Mouse (Mus musculus) adrenal gland (tissue): ENCODE data around the gene Rnf215.
"Not testable (repeated sequence)": the region's sequence is repeated elsewhere in the genome, so short reads cannot be mapped to it uniquely, and the experiment has no call there.

Experiments used
- intact Hi-C: fragments of 180-260 bp; cut with DNase I; formaldehyde crosslinking; loops from one replicate; pipeline ENCODE4 v1.15.1; 2025

The Rnf215 gene

GRCm38 (mm10) chr11:4112861-4113260 is 22.1 kb upstream of the Rnf215 start:
- intact Hi-C loops: no loop called here

- intact Hi-C loops: no loop called here
These were observed 21.5 kb upstream of the Rnf215 start for GRCm38 (mm10) chr11:4113496-4113895.

- intact Hi-C loops: no loop called here
These were observed 21.0 kb upstream of the Rnf215 start for GRCm38 (mm10) chr11:4113970-4114369.

GRCm38 (mm10) chr11:4114541-4114940 is 20.5 kb upstream of the Rnf215 start:
- intact Hi-C loops: not testable (repeated sequence)

GRCm38 (mm10) chr11:4115407-4115806 is 19.6 kb upstream of the Rnf215 start:
- intact Hi-C loops: no loop called here

DNA sequence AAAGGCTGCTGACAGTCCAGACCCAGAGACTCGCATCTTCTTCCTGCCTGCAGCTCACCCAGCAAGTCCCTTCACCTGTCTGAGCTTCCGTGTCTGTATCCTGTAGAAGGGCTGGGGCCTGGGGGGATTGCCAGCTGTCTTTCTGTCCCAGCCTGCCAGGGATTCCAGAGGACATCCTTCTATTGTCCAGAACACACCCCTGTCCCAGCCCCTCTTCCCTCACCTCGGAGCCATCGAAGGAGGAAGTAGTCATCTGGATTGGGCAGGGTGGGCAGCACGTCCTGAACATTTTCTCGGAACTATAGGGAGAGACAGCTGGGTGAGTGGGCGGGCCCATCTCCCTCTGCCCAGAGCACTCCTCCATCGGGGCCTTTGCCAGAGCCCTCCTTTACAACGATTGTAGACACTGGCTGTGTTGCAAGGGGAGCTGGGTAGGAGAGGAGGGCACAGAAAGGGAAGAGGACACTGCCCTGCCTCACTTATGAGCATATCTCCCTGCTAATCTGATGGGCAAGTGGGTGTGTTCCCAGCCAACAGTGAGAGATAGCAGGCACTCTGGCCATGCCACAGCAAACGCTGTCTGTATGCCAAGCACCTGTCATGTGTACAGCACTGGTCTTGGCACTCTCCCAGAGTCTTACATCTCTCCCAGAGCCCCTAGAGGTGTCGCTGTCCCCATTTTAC is 18.4 kb upstream of the Rnf215 start:
- intact Hi-C loops: no loop called here

- intact Hi-C loops: no loop called here
These were observed 17.5 kb upstream of the Rnf215 start for GRCm38 (mm10) chr11:4117372-4118071.

DNA sequence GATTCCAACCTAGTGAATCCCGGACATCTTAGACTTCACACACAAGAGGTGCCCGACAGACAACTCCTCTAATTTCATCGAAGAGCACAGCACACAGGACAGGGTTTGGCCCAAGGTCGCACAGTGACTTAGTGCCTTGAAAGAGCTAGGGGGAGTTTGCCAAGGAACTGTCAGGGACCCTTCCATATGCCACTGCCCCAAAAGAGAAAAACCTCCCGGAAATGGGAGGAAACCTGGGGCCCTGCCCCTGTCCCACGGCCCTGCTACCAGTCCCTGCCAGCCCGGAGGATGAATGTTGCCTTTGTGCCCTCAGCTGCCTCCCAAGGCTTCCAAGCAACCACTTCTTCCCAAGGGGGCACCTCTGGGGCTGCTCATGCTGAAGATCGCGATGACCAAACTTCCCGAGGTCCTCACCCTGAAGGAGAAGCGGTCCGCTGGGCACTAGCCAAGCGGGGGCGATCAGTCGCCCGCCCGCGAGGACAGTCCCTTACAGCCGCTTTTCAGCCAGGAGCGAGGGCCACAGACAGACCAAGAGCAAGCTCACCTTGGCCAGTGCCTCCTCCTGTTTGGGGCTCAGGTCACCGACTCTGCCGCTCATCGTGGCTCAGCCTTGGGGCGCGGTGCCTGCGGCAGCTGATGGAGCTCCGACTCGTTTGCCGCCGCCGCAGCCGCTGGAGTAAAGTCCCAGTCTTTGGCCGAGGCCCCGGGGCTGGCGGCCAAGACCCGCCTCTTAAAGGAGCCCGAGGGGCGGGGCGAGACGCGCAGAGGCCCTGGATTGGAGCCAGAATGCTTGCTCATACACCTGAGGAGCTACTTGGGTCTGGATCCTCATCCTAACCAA is 16.7 kb upstream of the Rnf215 start:
- intact Hi-C loops: no loop called here

DNA sequence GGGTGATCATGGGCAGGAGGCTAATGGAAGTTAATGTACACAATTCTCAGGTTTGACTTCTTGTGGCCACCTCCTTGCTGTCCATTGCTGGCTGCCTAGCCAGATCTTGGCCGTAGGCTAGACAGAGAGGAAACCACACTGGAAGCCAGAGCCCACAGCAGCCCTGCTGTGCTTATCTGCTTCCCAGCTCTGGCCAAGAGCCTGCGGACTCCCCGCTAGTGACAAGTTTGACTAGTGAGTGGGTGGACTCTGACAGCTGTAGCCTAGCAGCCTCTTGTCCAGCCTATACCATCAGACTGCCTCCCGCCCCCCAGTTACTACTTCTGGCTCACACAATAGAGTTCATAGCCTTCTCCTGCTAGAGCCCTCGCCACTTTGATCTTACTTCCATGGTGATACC is 15.4 kb upstream of the Rnf215 start:
- intact Hi-C loops: no loop called here

- intact Hi-C loops: no loop called here
These were observed 13.3 kb upstream of the Rnf215 start for GRCm38 (mm10) chr11:4121691-4122090.

- intact Hi-C loops: no loop called here
These were observed 12.8 kb upstream of the Rnf215 start for GRCm38 (mm10) chr11:4122226-4122625.

DNA sequence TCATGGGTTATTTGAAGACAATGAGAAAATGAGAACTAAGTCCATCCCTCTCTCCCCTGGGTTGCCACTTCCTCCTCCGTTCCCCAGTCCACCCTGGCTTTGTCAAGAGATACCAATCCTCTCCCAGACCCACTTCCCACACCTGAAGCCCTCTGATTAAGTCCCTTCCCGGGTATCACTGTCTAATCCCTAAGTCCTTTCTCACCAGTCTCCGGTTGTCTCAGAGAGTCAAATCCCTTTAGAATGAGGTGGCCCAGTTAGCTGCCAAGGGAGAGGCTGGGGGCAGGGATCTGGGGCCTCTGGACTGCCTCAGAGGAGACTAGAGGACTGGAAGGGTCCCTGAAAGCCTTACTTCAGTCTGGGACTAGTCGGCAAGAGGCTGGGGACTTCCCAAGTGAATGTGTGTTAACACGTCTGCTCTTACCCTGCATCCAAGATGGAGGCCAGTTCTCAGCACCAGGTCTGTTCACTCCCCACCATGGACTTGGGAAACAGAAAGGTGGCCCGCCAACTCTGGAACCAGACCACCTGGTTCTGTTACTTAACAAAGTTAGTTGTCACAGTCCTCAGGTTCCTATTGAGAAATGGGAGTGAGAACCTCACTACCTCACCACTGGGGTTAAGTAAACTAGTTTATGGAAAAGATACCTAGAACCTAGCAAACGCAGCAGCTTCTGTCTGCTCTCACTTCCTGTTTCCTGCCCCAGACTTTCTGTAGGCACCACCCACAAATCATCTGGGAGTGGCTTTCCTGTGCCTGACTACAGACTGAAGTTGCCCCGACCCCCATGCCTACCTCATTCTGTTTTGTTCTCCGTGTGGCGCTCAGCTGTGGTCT is 12.0 kb upstream of the Rnf215 start, which contains the start of gene Sec14l2:
Gene Sec14l2, minus strand, starts transcription at position 674 of the 838 bp plus-strand sequence.
- intact Hi-C loops: no loop called here

- intact Hi-C loops: no loop called here
These were observed 11.1 kb upstream of the Rnf215 start for GRCm38 (mm10) chr11:4123922-4124321.

DNA sequence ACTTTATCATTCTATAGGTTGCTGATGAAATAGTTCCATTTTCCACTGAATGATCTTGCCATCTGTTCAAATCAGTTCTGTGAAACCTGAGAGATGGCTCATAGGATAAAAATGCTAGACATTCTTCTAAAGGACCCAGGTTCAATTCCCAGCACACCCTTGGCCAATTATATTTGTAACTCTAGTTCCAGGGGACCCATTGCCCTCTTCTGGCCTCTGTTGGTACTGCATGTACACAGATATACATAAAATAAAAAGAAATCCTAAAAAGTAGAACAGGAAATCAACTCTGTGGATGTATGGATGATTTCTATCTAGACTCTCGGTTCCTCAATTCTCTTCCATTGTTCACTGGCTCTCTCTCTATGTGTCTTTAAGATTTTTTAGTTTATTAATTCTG is 7.9 kb upstream of the Rnf215 start:
- intact Hi-C loops: no loop called here

DNA sequence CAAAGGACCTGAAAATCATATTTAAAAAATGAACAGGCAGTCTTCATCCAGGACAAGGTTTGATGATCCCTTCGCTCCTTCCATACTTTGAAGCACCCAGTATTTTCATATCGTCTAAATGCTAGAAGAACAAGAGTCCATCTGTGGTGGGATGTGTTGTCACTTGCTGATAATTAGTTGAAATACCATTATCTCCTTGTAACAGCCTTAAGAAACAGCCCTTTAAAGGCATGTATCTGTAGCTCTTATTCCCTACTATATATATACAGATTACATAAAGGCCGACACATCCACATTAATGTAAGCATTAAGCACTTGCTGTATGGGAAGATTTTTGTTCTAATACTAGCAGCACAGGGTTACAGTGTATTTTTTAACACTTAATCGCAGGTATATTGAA is 6.5 kb upstream of the Rnf215 start:
- intact Hi-C loops: not testable (repeated sequence)

GRCm38 (mm10) chr11:4133450-4133849 is 1.6 kb upstream of the Rnf215 start:
- intact Hi-C loops: no loop called here

DNA sequence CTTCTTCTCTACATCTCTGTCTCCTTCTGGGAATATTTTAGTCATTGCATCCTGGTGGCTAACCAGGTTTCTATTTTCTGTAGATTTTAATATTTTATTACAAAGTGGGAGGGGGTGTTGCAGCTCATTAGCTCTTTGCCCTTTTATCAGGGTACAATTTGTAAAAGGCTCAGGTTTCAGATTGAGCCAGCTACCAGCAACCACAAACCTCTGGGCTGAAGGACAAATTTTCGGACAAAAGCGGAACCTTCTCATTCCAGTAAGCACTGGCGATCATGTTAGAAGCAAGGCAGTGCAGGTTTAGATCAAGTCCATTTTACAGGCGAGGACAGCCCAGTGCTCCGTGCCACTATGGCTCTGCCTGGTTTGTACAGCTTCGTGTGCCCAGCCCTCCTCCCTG is 602 bp upstream of the Rnf215 start:
- intact Hi-C loops: loop anchor here (2.0 kb wide), 1 partner anchor 86 kb away; no protein-coding TSS in a partner anchor

DNA sequence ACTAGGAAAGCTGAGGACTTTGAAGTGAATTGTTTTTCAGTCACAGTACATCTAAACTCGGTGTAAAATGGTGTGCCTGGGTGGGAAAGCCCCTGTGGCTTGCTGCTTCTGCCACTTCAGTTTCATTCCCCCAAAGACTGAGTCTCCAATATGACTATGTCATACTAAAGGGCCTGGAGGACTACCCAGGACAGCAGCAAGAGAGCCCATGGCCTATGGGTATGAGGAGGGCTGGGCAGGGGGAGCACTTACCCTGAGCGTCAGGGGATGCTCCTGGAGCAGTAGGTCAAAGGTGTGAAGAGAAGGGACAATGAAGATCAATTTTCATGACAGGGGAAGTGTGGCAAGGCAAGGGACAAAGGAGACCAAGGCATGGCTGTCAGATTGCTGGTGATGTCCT is 4.0 kb downstream of the Rnf215 start:
- intact Hi-C loops: no loop called here

GRCm38 (mm10) chr11:4141505-4141904 is 6.5 kb downstream of the Rnf215 start:
- intact Hi-C loops: no loop called here

- intact Hi-C loops: no loop called here
These were observed 7.3 kb downstream of the Rnf215 start for GRCm38 (mm10) chr11:4142352-4142751.
